Mouse (Mus musculus) neural tube, embryonic 14.5 days (tissue): ENCODE measurements around the gene Gjb2. TPM values are rescaled to one million over a fixed set of nuclear protein-coding genes. Genes with fewer than 3 reads are reported as not detected.
A peak's percentile ranks its signal among the peaks of the same experiment; 100 is the strongest.

ENCODE experiments used
- ATAC-seq: fragments of 200-750 bp; cut with Nextera tagmentation; 2 replicates; pipeline ENCODE4 v1.8.0; 2017; ENCODE audit warnings: low read depth, mild to moderate bottlenecking, moderate TSS enrichment, moderate library complexity
- H3K27ac ChIP-seq: fragments of 300-500 bp; sonication (generic); 2 replicates; pipeline ENCODE4 v1.5.1; 2014; ENCODE audit warnings: low read depth, mild to moderate bottlenecking, control low read depth, low read length, moderate library complexity, mixed read lengths
- H3K27me3 ChIP-seq: fragments of 300-500 bp; sonication (generic); 2 replicates; pipeline ENCODE4 v1.6.1; 2014; ENCODE audit warnings: low read length; ENCODE audit not compliant: control insufficient read depth, insufficient read depth
- H3K36me3 ChIP-seq: fragments of 300-500 bp; sonication (generic); 2 replicates; pipeline ENCODE4 v1.6.1; 2014; ENCODE audit warnings: low read length, mixed read lengths; ENCODE audit not compliant: control insufficient read depth, insufficient read depth
- H3K4me1 ChIP-seq: fragments of 300-500 bp; sonication (generic); 2 replicates; pipeline ENCODE4 v1.6.1; 2014; ENCODE audit warnings: low read length; ENCODE audit not compliant: control insufficient read depth, insufficient read depth
- H3K4me2 ChIP-seq: fragments of 300-500 bp; sonication (generic); 2 replicates; pipeline ENCODE4 v1.6.1; 2014; ENCODE audit warnings: mild to moderate bottlenecking, low read depth, low read length, control low read depth
- H3K4me3 ChIP-seq: fragments of 300-500 bp; sonication (generic); 2 replicates; pipeline ENCODE4 v1.5.1; 2014; ENCODE audit warnings: low read depth, low read length, control low read depth, mixed read lengths
- H3K9ac ChIP-seq: fragments of 300-500 bp; sonication (generic); replicated peaks from 2 replicates; pipeline ENCODE4 v1.6.1; 2014; ENCODE audit warnings: low read depth, mild to moderate bottlenecking, control low read depth, low read length, mixed read lengths
- H3K9me3 ChIP-seq: fragments of 300-500 bp; sonication (generic); 2 replicates; pipeline ENCODE4 v1.6.1; 2016; ENCODE audit warnings: low read length; ENCODE audit not compliant: control insufficient read depth
- WGBS: fragments of 180-500 bp; shearing (Covaris S2); extraction: QIAGEN DNeasy Blood & Tissue Kit; methylation state at CpG from one replicate; pipeline ENCODE4 v1.1.7; 2014; 5-methylcytosine and 5-hydroxymethylcytosine counted together
- polyA plus RNA-seq: library from polyadenylated mRNA; unstranded; fragments of >200 nt; fragmentation: Nextera tagmentation; extraction: Ambion mirVana; gene quantifications from 2 replicates; pipeline ENCODE4 v1.2.1, GENCODE M21; 2014

Gene Gjb2
- polyA plus RNA-seq, 1 experiment from 2014 or later: 1.3 TPM

- 73% methylated on average over 5 of the region's 5 CpGs for WGBS
- peaks cover 36% of the 10 kb centered on the region for H3K27me3 ChIP-seq
- 0 out of 2 replicates have a peak, but pooled peaks cover 9% of the 10 kb centered on the region for H3K4me1 ChIP-seq
- no peaks in the 10 kb centered on the region for H3K36me3 ChIP-seq
- H3K4me2 ChIP-seq: no peak overlapping the region
- no peak overlapping the region for H3K27ac ChIP-seq
- H3K9me3 ChIP-seq: no peaks in the 10 kb centered on the region
- no peak overlapping the region for H3K9ac ChIP-seq
- no peak overlapping the region for H3K4me3 ChIP-seq
- no peak for ATAC-seq
Observed at GRCm38 (mm10) chr14:57107916-57108315, 3.4 kb upstream of the Gjb2 start.

GRCm38 (mm10) chr14:57107091-57107490 is 2.6 kb upstream of the Gjb2 start:
- peaks cover 36% of the 10 kb centered on the region for H3K27me3 ChIP-seq
- H3K9me3 ChIP-seq: no peaks in the 10 kb centered on the region
- 0 out of 2 replicates have a peak, but pooled peaks cover 9% of the 10 kb centered on the region for H3K4me1 ChIP-seq
- no peak overlapping the region for H3K4me3 ChIP-seq
- no peak overlapping the region for H3K9ac ChIP-seq
- no peak for ATAC-seq
- H3K27ac ChIP-seq: no peak overlapping the region
- no peaks in the 10 kb centered on the region for H3K36me3 ChIP-seq
- H3K4me2 ChIP-seq: no peak overlapping the region
- 85% methylated on average over 8 of the region's 8 CpGs for WGBS

GRCm38 (mm10) chr14:57105721-57106120 is 1.2 kb upstream of the Gjb2 start:
- no peak for ATAC-seq
- Histone ChIP-seq H3K9me3 (no peaks in the 10 kb centered on the region), H3K4me2 (no peak overlapping the region)

GRCm38 (mm10) chr14:57105111-57105510 is 609 bp upstream of the Gjb2 start:
- H3K27ac ChIP-seq: no peak overlapping the region
- H3K9ac ChIP-seq: no peak overlapping the region
- WGBS: 15% methylated on average over 14 of the region's 14 CpGs
- H3K4me1 ChIP-seq: 0 out of 2 replicates have a peak, but pooled peaks cover 9% of the 10 kb centered on the region
- H3K27me3 ChIP-seq: peaks cover 40% of the 10 kb centered on the region
- H3K36me3 ChIP-seq: no peaks in the 10 kb centered on the region
- no peaks in the 10 kb centered on the region for H3K9me3 ChIP-seq
- peak overlapping the region; percentile 52; the same call in 1 of the 2 replicates for H3K4me3 ChIP-seq
- no peak for ATAC-seq
- peak overlapping the region; percentile 100; the same call in 1 of the 2 replicates for H3K4me2 ChIP-seq

More at GRCm38 (mm10) chr14:57105721-57106120, 1.2 kb upstream of the Gjb2 start:
- Histone ChIP-seq H3K36me3 (no peaks in the 10 kb centered on the region), H3K27ac (no peak overlapping the region), H3K9ac (no peak overlapping the region), H3K27me3 (peaks cover 40% of the 10 kb centered on the region), H3K4me3 (no peak overlapping the region), H3K4me1 (0 out of 2 replicates have a peak, but pooled peaks cover 9% of the 10 kb centered on the region)
- WGBS: 51% methylated on average over 11 of the region's 11 CpGs

- Histone ChIP-seq H3K4me2 (peak overlapping the region; percentile 100), H3K9ac (peak overlapping the region; percentile 55), H3K9me3 (no peaks in the 10 kb centered on the region), H3K36me3 (no peaks in the 10 kb centered on the region), H3K4me1 (0 out of 2 replicates have a peak, but pooled peaks cover 9% of the 10 kb centered on the region), H3K27me3 (peaks cover 40% of the 10 kb centered on the region), H3K4me3 (peak overlapping the region; percentile 52), H3K27ac (no peak overlapping the region)
- ATAC-seq: 0 out of 2 replicates have a peak, but pooled peaks have one; percentile 5
- 1% methylated on average over 22 of the region's 22 CpGs for WGBS
Observed at GRCm38 (mm10) chr14:57103711-57104105, 794 bp downstream of the Gjb2 start.

- WGBS: 59% methylated on average over 6 of the region's 6 CpGs
- ATAC-seq: no peak
- H3K9ac ChIP-seq: no peak overlapping the region
- H3K9me3 ChIP-seq: no peaks in the 10 kb centered on the region
- peak overlapping the region; percentile 100; the same call in 1 of the 2 replicates for H3K4me2 ChIP-seq
- H3K4me1 ChIP-seq: 0 out of 2 replicates have a peak, but pooled peaks cover 9% of the 10 kb centered on the region
- peaks cover 40% of the 10 kb centered on the region for H3K27me3 ChIP-seq
- H3K4me3 ChIP-seq: peak overlapping the region; percentile 52; the same call in 1 of the 2 replicates
- H3K36me3 ChIP-seq: no peaks in the 10 kb centered on the region
- no peak overlapping the region for H3K27ac ChIP-seq
Observed at GRCm38 (mm10) chr14:57103121-57103520, 1.4 kb downstream of the Gjb2 start.

- Histone ChIP-seq H3K9ac (no peak overlapping the region), H3K4me2 (no peak overlapping the region), H3K36me3 (no peaks in the 10 kb centered on the region), H3K27me3 (peaks cover 36% of the 10 kb centered on the region), H3K9me3 (no peaks in the 10 kb centered on the region), H3K4me3 (no peak overlapping the region), H3K27ac (no peak overlapping the region), H3K4me1 (0 out of 2 replicates have a peak, but pooled peaks cover 9% of the 10 kb centered on the region)
- WGBS: 88% methylated on average over 7 of the region's 7 CpGs
- no peak for ATAC-seq
Observed at GRCm38 (mm10) chr14:57101623-57102022, 2.9 kb downstream of the Gjb2 start.

GRCm38 (mm10) chr14:57095855-57096254 is 8.6 kb downstream of the Gjb2 start:
- Histone ChIP-seq H3K27me3 (no peaks in the 10 kb centered on the region), H3K4me1 (no peaks in the 10 kb centered on the region), H3K4me2 (no peak overlapping the region), H3K36me3 (no peaks in the 10 kb centered on the region), H3K9me3 (no peaks in the 10 kb centered on the region), H3K4me3 (no peak overlapping the region), H3K27ac (no peak overlapping the region), H3K9ac (no peak overlapping the region)
- ATAC-seq: no peak
- WGBS: 88% methylated on average over 4 of the region's 4 CpGs

- H3K27me3 ChIP-seq: no peaks in the 10 kb centered on the region
- H3K9me3 ChIP-seq: no peaks in the 10 kb centered on the region
- WGBS: 10% methylated on average over 8 of the region's 8 CpGs
- no peak overlapping the region for H3K9ac ChIP-seq
- ATAC-seq: no peak
- no peaks in the 10 kb centered on the region for H3K4me1 ChIP-seq
- no peak overlapping the region for H3K27ac ChIP-seq
- H3K4me2 ChIP-seq: no peak overlapping the region
- no peak overlapping the region for H3K4me3 ChIP-seq
- H3K36me3 ChIP-seq: no peaks in the 10 kb centered on the region
Observed at GRCm38 (mm10) chr14:57093029-57093428, 11.5 kb downstream of the Gjb2 start.
